Mouse (Mus musculus): Measurements from ENCODE around the gene Gm48551. TPM values are rescaled to one million over a fixed set of nuclear protein-coding genes. Genes with fewer than 3 reads are reported as not detected.

The Gm48551 gene
- polyA plus RNA-seq, 1 experiment from 2014 or later, result 3.1 TPM

DNA sequence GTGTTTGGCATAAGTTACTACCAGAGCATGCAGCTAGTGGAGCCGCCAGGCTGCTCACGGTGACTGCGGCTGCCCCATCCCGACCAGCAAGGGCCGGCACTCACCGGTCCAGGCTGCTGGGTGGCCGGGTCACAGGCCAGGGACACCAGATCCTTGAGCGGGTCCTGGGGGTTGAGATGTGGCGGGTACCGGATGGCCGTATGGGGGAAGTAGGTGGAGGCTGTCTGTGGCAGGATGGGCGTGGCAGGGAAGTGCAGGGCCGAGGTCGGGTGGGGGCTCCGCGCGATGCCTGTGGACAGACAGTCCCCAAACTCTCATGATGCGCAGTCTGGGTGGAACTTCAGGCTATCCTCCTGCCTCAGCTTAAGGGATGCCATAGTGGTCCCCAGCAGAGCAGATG is 20.5 kb downstream of the Gm48551 start:
- Histone ChIP-seq H3K36me3 (peaks cover 41% of the 10 kb centered on the region), H3K4me3 (0 out of 2 replicates have a peak overlapping the region, but pooled peaks have one; percentile 16), H3K4me1 (peaks cover 91% of the 10 kb centered on the region), H3K27ac (0 out of 2 replicates have a peak overlapping the region, but pooled peaks have one; percentile 6), H3K9me3 (no peaks in the 10 kb centered on the region), H3K27me3 (ENCODE audit: insufficient read depth, poor library complexity, severe bottlenecking) (peaks cover 78% of the 10 kb centered on the region)
- DNase-seq (ENCODE audit: low spot score), result no peak
- 48% methylated on average over 18 of the region's 18 CpGs for WGBS

DNA sequence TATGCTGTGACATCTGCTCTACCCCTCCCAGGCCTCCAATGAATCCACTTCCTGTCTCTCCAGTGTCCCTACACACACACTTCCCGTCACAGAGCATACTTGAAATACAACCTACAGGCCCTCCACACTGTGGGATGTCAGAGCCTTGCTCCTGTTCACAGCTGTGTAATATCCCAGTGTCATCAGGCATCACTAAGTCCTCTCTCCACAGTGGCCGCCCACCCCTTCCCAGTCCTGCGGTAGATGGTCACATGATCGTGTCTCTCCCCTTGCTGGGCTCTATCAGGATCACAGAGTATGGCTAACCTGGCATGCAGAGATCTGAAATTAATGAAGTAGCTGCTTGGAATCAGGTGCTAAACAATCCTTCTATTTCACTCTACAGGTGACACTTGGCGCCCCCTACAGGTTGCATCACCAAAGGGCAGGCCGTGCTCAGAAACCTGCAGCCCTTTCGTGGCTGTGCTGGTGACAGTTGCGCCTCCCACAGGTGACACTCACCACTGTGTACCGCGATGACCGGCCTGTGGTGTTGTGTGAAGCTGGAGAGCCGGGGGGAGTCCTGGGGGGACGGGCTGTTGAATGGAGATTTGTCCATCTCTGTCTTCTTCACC is 21.4 kb downstream of the Gm48551 start:
- no peaks in the 10 kb centered on the region for H3K9me3 ChIP-seq
- peaks cover 31% of the 10 kb centered on the region for H3K36me3 ChIP-seq
- H3K4me3 ChIP-seq, result peak overlapping the region; percentile 7; the same call in 1 of the 2 replicates
- H3K27ac ChIP-seq, result peak overlapping the region; percentile 86; the same call in 1 of the 2 replicates
- WGBS, result 39% methylated on average over 13 of the region's 13 CpGs
- H3K27me3 ChIP-seq (ENCODE audit: insufficient read depth, poor library complexity, severe bottlenecking), result peaks cover 68% of the 10 kb centered on the region
- no peak for DNase-seq (ENCODE audit: low spot score)
- peaks cover 92% of the 10 kb centered on the region for H3K4me1 ChIP-seq

DNA sequence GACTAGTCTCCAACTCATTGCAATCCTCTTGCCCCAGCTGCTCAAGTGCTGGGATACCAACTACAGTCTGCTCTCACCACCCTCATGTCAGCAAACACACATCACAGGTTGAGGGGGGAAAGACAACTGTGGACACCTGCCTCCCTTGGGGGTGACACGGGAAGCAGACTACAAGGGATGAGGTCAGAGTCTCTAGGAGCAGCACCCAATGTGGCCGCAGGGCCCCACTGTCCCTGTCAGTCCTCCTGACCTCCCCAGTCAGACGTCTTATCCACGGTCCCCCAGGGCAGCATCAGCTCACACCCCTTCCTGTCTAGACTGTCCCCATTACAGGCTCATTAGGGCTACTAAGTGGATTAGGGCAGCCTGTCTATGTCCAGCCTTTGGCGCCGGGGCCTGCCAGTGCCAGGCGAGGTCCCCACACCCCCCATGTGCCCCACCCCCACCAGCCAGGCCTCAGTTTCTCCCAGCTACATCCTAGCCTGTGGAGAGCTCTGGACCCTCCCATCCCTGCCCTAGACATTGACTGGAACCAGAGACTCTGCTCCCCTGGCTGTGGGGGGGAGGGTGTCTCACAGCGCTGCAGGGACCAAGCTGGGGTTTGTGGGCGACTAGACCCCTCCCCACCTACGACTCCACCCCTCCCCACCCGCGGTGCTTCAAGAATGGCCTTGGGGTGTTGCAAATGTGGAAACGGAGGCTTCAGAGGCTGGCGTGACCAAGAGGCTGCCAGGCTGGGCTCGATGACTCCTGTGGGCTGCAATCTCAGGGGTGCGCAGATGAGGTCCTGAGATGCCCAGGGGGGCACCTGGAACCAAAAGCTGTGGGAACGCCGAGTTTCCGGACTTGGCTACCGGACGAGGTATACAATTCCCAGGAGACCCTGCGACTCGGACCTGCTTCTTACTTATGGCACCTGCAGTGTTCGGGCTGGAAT is 22.5 kb downstream of the Gm48551 start:
- DNase-seq (ENCODE audit: low spot score), result no peak
- peak overlapping the region; percentile 54 for H3K4me3 ChIP-seq
- H3K27ac ChIP-seq, result peak overlapping the region; percentile 86
- no peaks in the 10 kb centered on the region for H3K9me3 ChIP-seq
- peaks cover 30% of the 10 kb centered on the region for H3K36me3 ChIP-seq
- peaks cover 63% of the 10 kb centered on the region for H3K27me3 ChIP-seq (ENCODE audit: insufficient read depth, poor library complexity, severe bottlenecking)
- peaks cover 92% of the 10 kb centered on the region for H3K4me1 ChIP-seq
- WGBS, result 15% methylated on average over 24 of the region's 24 CpGs

DNA sequence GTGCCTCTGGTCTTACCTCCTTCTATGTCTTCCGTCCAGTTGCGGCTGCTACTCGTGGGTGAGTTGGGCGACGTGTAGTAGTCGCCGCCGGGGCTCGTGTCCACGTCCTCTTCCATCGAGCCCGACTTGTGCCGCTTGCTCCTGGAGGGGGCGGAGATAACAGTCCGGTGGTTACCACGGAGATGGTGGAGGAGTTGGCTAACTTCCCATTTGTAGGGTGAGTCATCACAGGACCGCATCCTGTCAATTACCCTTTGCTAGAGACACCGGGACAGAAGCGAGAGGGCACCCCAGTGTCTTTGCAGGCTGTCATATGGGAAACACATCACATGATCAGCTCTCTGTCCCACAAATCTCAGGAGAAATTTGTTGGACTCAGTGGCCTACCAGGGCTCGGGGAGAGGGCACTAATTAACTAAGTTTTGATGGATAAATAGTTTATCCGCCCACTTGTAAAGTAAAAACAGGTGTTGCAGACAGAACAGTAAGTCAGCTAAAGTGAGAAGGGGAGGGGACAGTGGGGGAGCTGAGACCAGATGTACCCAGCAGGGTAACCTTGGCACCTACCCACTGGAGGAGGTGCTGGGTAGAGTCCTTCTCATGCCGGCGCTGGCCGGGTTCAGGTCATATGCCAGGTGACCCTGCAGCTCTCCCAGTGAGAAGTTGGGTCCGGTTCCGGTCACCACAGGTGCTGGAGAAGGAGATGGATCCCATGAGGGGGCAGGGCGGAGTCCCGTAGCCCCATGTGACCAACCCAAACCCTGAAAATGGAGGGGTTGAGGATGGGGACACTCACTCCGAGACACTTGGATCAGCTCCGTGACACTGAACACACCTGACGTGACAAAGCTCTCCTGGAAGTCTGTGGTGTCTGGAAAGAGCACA is 23.5 kb downstream of the Gm48551 start:
- Histone ChIP-seq H3K27ac (peak overlapping the region; percentile 86), H3K27me3 (ENCODE audit: insufficient read depth, poor library complexity, severe bottlenecking) (peaks cover 60% of the 10 kb centered on the region), H3K9me3 (no peaks in the 10 kb centered on the region), H3K36me3 (peaks cover 29% of the 10 kb centered on the region), H3K4me1 (peaks cover 92% of the 10 kb centered on the region), H3K4me3 (peak overlapping the region; percentile 54)
- DNase-seq (ENCODE audit: low spot score), result peak; percentile 93
- 20% methylated on average over 31 of the region's 31 CpGs for WGBS

DNA sequence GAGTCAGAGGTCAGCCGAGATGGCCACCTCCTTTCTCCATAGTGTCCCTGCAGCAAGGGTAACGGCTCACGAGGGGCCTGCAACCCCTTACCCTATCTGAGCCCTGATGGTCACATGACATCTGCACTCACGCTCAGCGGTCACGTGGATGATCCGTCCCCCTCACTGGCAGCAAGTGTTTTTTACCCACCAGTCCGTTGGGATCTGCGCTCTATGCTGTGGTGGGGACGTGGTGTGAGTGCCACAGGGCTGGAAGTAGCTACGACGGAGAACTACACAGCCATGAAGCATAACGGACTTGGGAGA is 24.1 kb downstream of the Gm48551 start:
- Histone ChIP-seq H3K27ac (peak overlapping the region; percentile 86), H3K36me3 (peaks cover 28% of the 10 kb centered on the region), H3K4me3 (peak overlapping the region; percentile 54; the same call in 1 of the 2 replicates), H3K27me3 (ENCODE audit: insufficient read depth, poor library complexity, severe bottlenecking) (peaks cover 54% of the 10 kb centered on the region), H3K9me3 (no peaks in the 10 kb centered on the region), H3K4me1 (peaks cover 92% of the 10 kb centered on the region)
- DNase-seq (ENCODE audit: low spot score), result no peak
- WGBS, result 29% methylated on average over 13 of the region's 13 CpGs

DNA sequence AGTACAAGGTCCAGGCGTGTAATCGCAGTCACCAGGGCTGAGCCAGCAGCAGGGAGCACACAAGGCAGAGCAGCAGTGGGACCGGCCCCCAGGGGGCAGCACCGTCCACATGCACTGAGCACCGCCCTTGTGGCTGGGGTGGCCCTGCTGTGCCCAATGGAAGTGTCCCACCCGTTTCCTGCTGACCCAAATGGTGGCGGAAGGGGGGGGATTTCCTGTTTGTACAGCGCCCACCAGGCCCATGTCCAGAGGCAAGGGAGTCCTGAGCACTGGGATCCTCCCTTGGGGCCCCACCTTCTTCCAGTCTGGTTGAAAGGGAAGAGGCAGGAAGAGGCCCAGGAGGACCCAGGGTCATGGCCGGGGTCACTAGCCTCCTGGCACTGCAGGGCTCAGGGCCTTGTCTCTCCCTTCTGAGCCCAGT is 24.6 kb downstream of the Gm48551 start:
- Histone ChIP-seq H3K9me3 (no peaks in the 10 kb centered on the region), H3K27me3 (ENCODE audit: insufficient read depth, poor library complexity, severe bottlenecking) (peaks cover 49% of the 10 kb centered on the region), H3K4me1 (peaks cover 93% of the 10 kb centered on the region), H3K36me3 (peaks cover 25% of the 10 kb centered on the region), H3K27ac (peak overlapping the region; percentile 86), H3K4me3 (peak overlapping the region; percentile 54)
- 10% methylated on average over 9 of the region's 9 CpGs for WGBS
- peak; percentile 93 for DNase-seq (ENCODE audit: low spot score)

DNA sequence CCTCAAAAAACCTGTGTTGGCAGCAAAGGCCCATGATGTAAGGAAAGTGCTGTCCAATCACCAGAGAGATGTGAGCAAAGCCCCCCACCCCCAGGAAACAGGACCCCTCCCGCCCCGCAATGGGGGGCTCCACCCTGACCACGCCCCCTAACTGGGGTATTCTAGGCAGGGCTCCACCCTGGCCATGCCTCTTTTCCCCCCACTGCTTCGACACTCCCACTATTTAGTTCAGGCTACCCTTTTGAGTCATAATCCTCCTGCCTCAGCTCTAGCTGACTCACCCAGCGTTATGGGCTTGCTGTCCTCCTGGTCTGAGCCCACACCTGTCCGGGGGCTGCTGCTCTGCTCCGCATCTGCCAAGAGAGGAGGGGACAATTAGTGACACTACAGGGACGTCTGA is 25.1 kb downstream of the Gm48551 start:
- Histone ChIP-seq H3K27me3 (ENCODE audit: insufficient read depth, poor library complexity, severe bottlenecking) (peaks cover 45% of the 10 kb centered on the region), H3K4me1 (peaks cover 93% of the 10 kb centered on the region), H3K9me3 (no peaks in the 10 kb centered on the region), H3K27ac (peak overlapping the region; percentile 86), H3K36me3 (peaks cover 20% of the 10 kb centered on the region), H3K4me3 (peak overlapping the region; percentile 54)
- 21% methylated on average over 8 of the region's 8 CpGs for WGBS
- no peak for DNase-seq (ENCODE audit: low spot score)

DNA sequence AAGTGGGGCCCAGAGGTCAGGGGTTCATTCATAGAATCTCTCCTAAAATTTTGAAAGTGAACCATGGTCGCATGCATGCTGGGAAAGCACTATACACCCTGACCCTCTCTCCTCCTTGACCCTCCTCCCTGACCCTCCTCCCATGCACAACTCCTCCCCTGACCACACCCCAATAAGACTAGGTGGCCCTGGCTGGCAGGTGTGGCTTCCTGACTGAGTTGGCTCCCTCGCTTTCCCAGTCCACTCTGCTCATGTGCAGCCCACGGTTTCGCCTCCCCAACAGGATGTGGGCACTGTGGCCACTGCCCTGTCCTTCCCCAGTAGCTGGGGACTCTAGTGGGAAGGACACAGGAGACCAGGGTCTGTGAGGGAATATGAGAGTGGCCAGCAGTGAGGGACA is 26.1 kb downstream of the Gm48551 start:
- Histone ChIP-seq H3K27ac (peak overlapping the region; percentile 86), H3K36me3 (peaks cover 12% of the 10 kb centered on the region), H3K9me3 (no peaks in the 10 kb centered on the region), H3K4me3 (no peak overlapping the region), H3K27me3 (ENCODE audit: insufficient read depth, poor library complexity, severe bottlenecking) (peaks cover 35% of the 10 kb centered on the region), H3K4me1 (peaks cover 96% of the 10 kb centered on the region)
- 58% methylated on average over 4 of the region's 4 CpGs for whole genome bisulfite sequencing
- no peak for DNase-seq (ENCODE audit: low spot score)

DNA sequence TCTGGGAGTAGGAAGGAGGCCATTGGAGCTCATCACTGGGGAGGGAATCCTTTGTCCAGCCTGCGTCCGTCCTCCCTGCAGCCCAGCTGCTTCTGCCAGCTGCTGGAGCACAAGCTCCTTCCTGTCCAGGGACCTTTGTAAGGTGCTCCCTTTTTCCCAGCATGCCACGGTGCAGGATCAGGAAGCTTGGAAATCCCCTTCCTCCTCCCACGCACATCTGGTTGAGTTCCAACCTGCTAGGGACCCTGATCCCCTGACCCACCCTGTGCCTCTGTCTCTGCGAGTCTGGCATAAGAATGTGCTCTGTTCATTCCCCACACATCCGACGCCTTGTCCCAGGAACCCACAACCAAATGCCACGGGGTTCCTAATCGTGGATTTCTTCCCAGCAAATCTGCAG is 26.7 kb downstream of the Gm48551 start:
- no peak for DNase-seq (ENCODE audit: low spot score)
- H3K36me3 ChIP-seq, result peaks cover 6% of the 10 kb centered on the region
- no peaks in the 10 kb centered on the region for H3K9me3 ChIP-seq
- peaks cover 28% of the 10 kb centered on the region for H3K27me3 ChIP-seq (ENCODE audit: insufficient read depth, poor library complexity, severe bottlenecking)
- H3K4me1 ChIP-seq, result peaks cover 100% of the 10 kb centered on the region
- WGBS, result 70% methylated on average over 9 of the region's 9 CpGs
- H3K27ac ChIP-seq, result peak overlapping the region; percentile 86
- H3K4me3 ChIP-seq, result no peak overlapping the region

DNA sequence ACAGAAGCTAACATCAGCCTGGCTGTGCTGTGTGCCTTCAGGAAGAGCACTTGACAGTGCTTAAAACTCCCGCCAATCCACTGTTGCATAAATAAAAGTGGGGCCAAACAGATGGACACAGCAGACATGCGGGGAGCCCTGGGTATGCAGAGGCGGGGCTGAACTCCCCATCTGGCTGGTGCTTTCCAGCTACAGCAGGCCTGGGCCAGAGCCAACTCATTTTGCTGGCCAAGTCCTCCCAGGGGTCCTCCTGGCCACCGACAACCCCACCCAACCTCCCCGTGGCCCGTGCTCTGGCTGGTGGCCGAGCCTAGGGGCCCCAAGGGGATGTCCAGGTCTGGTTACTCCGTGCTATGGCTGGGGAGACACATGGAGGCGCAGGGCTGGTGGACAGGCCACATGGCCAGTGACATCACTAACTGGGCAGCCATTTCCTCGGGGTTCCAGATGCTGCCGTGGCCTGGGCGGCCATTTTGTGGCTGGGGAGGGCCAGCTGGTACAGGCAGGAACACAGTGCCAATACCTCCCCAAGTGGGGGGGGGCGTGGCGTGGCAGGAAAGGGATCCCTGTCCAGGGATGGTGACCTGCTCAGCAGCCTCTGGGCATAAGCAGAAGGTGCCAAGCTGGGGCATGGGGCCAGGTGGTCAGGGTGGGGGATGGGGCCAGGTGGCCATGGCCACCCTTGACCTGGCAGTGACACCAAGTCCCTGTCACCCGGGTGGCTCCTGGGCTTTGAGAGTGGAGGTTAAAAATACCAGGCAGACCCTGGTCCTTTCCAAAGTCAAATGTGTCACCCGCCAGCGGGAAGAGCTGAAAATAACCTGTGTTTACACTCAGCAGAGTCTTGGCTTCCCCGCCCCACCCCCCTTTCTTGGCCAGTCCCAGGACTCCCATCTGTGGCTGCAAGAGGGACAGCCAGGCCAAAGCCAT is 27.5 kb downstream of the Gm48551 start:
- WGBS, result 60% methylated on average over 18 of the region's 18 CpGs
- H3K4me3 ChIP-seq, result peak overlapping the region; percentile 35
- no peak for DNase-seq (ENCODE audit: low spot score)
- H3K9me3 ChIP-seq, result no peaks in the 10 kb centered on the region
- peak overlapping the region; percentile 86 for H3K27ac ChIP-seq
- peaks cover 4% of the 10 kb centered on the region; the same call in 1 of the 2 replicates for H3K36me3 ChIP-seq
- H3K4me1 ChIP-seq, result peaks cover 100% of the 10 kb centered on the region
- H3K27me3 ChIP-seq (ENCODE audit: insufficient read depth, poor library complexity, severe bottlenecking), result peaks cover 21% of the 10 kb centered on the region

DNA sequence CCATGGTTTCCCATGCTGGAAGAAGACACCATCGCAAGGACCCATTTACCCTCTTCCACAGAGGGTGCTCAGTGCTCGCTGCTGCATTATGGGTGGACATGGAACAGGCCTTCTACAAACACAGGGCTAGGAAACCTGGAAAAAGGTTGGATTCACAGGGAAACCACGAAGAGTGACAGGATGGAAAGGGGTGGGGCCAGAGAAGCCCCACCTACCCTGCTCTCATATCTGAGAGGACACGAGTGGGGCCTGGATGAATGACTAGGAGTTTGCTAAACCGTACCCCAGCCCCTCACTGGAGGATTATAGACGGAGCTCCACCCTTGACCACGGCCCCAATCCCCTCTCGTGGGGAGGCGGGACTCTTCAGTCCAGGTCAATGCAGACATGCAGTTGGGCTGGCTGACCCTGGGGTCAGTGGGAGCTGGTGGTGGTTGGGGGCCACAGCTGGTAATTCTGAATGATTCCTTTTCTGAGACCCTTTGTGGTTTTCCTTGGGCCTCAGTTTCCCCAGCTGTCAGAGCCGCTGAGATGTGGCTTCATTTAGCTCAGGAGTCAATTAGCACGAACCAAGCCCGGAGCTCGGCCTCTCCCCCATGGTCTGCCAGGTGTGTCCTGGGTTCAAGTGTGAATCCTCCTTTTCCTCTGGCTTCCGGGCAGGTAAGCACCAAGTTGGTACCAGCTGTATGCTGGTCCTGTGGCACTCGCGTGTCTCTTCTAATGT is 28.5 kb downstream of the Gm48551 start:
- 73% methylated on average over 16 of the region's 16 CpGs for WGBS
- Histone ChIP-seq H3K4me1 (peaks cover 100% of the 10 kb centered on the region), H3K27ac (peak overlapping the region; percentile 86), H3K27me3 (ENCODE audit: insufficient read depth, poor library complexity, severe bottlenecking) (peaks cover 19% of the 10 kb centered on the region), H3K36me3 (no peaks in the 10 kb centered on the region), H3K9me3 (no peaks in the 10 kb centered on the region), H3K4me3 (0 out of 2 replicates have a peak overlapping the region, but pooled peaks have one; percentile 35)
- no peak for DNase-seq (ENCODE audit: low spot score)
